Comparison of ENCODE assay signal across 10 mouse cellular contexts in the genomic region with DNA sequence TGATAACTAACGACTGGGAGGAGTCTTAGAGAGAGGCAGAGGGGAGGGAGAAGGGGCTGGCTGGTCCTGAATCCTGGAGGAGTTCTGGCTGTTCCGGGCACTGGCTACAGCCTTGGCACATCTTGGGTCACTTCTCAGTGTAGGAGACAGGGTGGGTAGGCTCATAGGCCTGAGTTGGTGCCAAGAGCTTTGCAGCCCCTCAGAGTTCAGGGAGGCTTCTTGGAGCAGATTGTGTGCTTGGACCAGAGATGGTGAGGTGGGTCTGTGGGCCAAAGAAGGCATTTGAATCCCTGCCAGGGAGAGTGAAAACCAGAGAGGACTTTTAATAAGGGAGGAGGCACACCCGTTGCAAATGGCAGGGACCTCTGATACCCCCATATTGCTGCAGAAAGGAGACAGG. TPM values are rescaled to one million over a fixed set of nuclear protein-coding genes. Genes with fewer than 3 reads are reported as not detected.
DNase-seq lines count a peak whose midpoint lies in the region; ATAC-seq and TF ChIP-seq lines count a peak whose summit lies in the region.
"Had no signal": no experiment of that assay in that cellular context is flagged by ENCODE, and none has a peak within 500 bp of the region (broad histone marks: within the 10 kb centered on the region; RNA-seq: fewer than 3 reads in every experiment).

No protein-coding gene starts in this region.

- peak overlapping the region; percentile 65 for H3K27ac ChIP-seq in heart, adult 2 months
- peak overlapping the region; percentile 99 for H3K27ac ChIP-seq in embryonic facial prominence, embryonic 10.5 days (replicated peaks)
- H3K27ac ChIP-seq in heart, embryonic 16.5 days (ENCODE audit: low read length), result peak overlapping the region; percentile 76
- H3K27ac ChIP-seq in midbrain, embryonic 13.5 days, result peak overlapping the region; percentile 75
- H3K27ac ChIP-seq: liver, embryonic 14.5 days had no signal

- no peak for ATAC-seq in heart, embryonic 16.5 days (replicated peaks; ENCODE audit: extremely low read depth, insufficient read depth, low FRiP score)
- ATAC-seq in midbrain, embryonic 13.5 days, result no peak
- ATAC-seq in monocyte, adult 5-6 weeks (replicated peaks; ENCODE audit: insufficient number of reproducible peaks, low FRiP score, low TSS enrichment, poor library complexity, severe bottlenecking), result no peak

- H3K4me2 ChIP-seq in heart, embryonic 16.5 days (ENCODE audit: low read depth, low read length), result peak overlapping the region; percentile 70
- H3K4me2 ChIP-seq in midbrain, embryonic 13.5 days (replicated peaks), result peak overlapping the region; percentile 83

- peaks cover 2% of the 10 kb centered on the region; the same call in 1 of the 2 replicates for H3K27me3 ChIP-seq in heart, adult 2 months (ENCODE audit: control insufficient read depth, insufficient read depth, low read length)
- peaks cover 31% of the 10 kb centered on the region for H3K27me3 ChIP-seq in embryonic facial prominence, embryonic 10.5 days (replicated peaks; ENCODE audit: low read depth, poor library complexity, severe bottlenecking)
- peaks cover 8% of the 10 kb centered on the region; the same call in 1 of the 2 replicates for H3K27me3 ChIP-seq in heart, embryonic 16.5 days (ENCODE audit: control insufficient read depth, insufficient read depth, low read length)
- H3K27me3 ChIP-seq in midbrain, embryonic 13.5 days, result peaks cover 27% of the 10 kb centered on the region

- H3K4me1 ChIP-seq in heart, adult 2 months (ENCODE audit: control insufficient read depth, insufficient read depth, low read length), result peaks cover 3% of the 10 kb centered on the region
- peaks cover 49% of the 10 kb centered on the region for H3K4me1 ChIP-seq in embryonic facial prominence, embryonic 10.5 days
- peaks cover 30% of the 10 kb centered on the region for H3K4me1 ChIP-seq in heart, embryonic 16.5 days (ENCODE audit: control insufficient read depth, insufficient read depth, low read length)
- H3K4me1 ChIP-seq in midbrain, embryonic 13.5 days (replicated peaks), result peaks cover 30% of the 10 kb centered on the region

- intact Hi-C loops in heart, adult 2 months (cut with DNase I), result loop anchor here (5.0 kb wide), 1 partner anchor 35 kb away; no protein-coding TSS in a partner anchor

- peak overlapping the region; percentile 12; the same call in 1 of the 2 replicates for H3K4me3 ChIP-seq in heart, adult 2 months
- H3K4me3 ChIP-seq in embryonic facial prominence, embryonic 10.5 days, result peak overlapping the region; percentile 89
- peak overlapping the region; percentile 59 for H3K4me3 ChIP-seq in heart, embryonic 16.5 days (ENCODE audit: low read length)
- H3K4me3 ChIP-seq in midbrain, embryonic 13.5 days (replicated peaks), result peak overlapping the region; percentile 51

- peak; percentile 28 to 36 for DNase-seq in heart, adult 2 months
- no peak for DNase-seq in heart, adult 8-10 months (ENCODE audit: low spot score)
- peak; percentile 41 for DNase-seq in embryonic facial prominence, embryonic 10.5 days (ENCODE audit: low spot score)
- DNase-seq in adrenal gland, postnatal 10 days, result no peak
- no peak for DNase-seq in thymus, postnatal 10 days (ENCODE audit: low spot score in 2 of 2)

- no peaks in the 10 kb centered on the region for H3K36me3 ChIP-seq in heart, adult 2 months (ENCODE audit: control insufficient read depth, insufficient read depth, low read length)
- H3K36me3 ChIP-seq in embryonic facial prominence, embryonic 10.5 days (replicated peaks), result peaks cover 38% of the 10 kb centered on the region
- peaks cover 7% of the 10 kb centered on the region; the same call in 1 of the 2 replicates for H3K36me3 ChIP-seq in heart, embryonic 16.5 days (ENCODE audit: control insufficient read depth, insufficient read depth)
- H3K36me3 ChIP-seq in midbrain, embryonic 13.5 days, result 0 out of 2 replicates have a peak, but pooled peaks cover 6% of the 10 kb centered on the region

- H3K9ac ChIP-seq in heart, adult 2 months (ENCODE audit: low read depth, low read length), result no peak overlapping the region
- H3K9ac ChIP-seq in heart, embryonic 16.5 days (ENCODE audit: low read length), result peak overlapping the region; percentile 72
- H3K9ac ChIP-seq in midbrain, embryonic 13.5 days (replicated peaks), result no peak overlapping the region; the same call in 1 of the 2 replicates
- H3K9ac ChIP-seq: liver, embryonic 14.5 days had no signal

- H3K79me2 ChIP-seq in heart, adult 2 months (replicated peaks; ENCODE audit: control insufficient read depth, insufficient read depth, low read length), result no peaks in the 10 kb centered on the region

- TF ChIP-seq POLR2A in heart, adult 2 months (IDR thresholded peaks at IDR 0.05; ENCODE audit: insufficient read depth, low read depth, low read length), result no peak

- TF ChIP-seq EP300 in heart, adult 2 months (IDR thresholded peaks at IDR 0.05; ENCODE audit: insufficient read depth, low read depth, low read length), result no peak

- 42% methylated on average over 3 of the region's 3 CpGs for WGBS in heart, adult 2 months
- 4% methylated on average over 3 of the region's 3 CpGs for WGBS in embryonic facial prominence, embryonic 10.5 days
- 38% methylated on average over 3 of the region's 3 CpGs for WGBS in heart, embryonic 16.5 days
- WGBS in midbrain, embryonic 13.5 days, result 6% methylated on average over 3 of the region's 3 CpGs

- H3K9me3 ChIP-seq in embryonic facial prominence, embryonic 10.5 days, result peaks cover 22% of the 10 kb centered on the region
- 0 out of 2 replicates have a peak, but pooled peaks cover 4% of the 10 kb centered on the region for H3K9me3 ChIP-seq in heart, embryonic 16.5 days (replicated peaks; ENCODE audit: control insufficient read depth, low read length)
- H3K9me3 ChIP-seq in midbrain, embryonic 13.5 days, result no peaks in the 10 kb centered on the region; the same call in 1 of the 2 replicates

- no peak for TF ChIP-seq CTCF in heart, adult 2 months (IDR thresholded peaks at IDR 0.05)

RNA-seq across cellular contexts. Expression of gene Fbln1, which starts 1.3 kb away (rescaled TPM):
- total RNA-seq in heart, adult 2 months (2021), result 10 to 100 TPM; 88.9 to 96.1 TPM
- polyA plus RNA-seq in heart, adult 2 months (2012; rRNA removed), result 174 and 240 TPM in 2 replicates
- 10 to 100 TPM; 52.9 to 86.6 (median 70.1) TPM for total RNA-seq in heart, adult 8-10 months (2022)
- 198 and 207 TPM in 2 replicates for polyA plus RNA-seq in embryonic facial prominence, embryonic 10.5 days (2016; fragmentation: Nextera tagmentation; extraction: Ambion mirVana)
- 109 and 124 TPM in 2 replicates for polyA plus RNA-seq in heart, embryonic 16.5 days (2015; fragmentation: Nextera tagmentation; extraction: Ambion mirVana)
- polyA plus RNA-seq in midbrain, embryonic 13.5 days (2015; fragmentation: Nextera tagmentation; extraction: Ambion mirVana), result 51.3 and 53.9 TPM in 2 replicates
- total RNA-seq in monocyte, adult 5-6 weeks (2017), result not detected in 3 replicates
- total RNA-seq in adrenal gland, postnatal 10 days (2021), result 10 to 100 TPM; 44.1 to 46.3 TPM
- total RNA-seq: MEL had no signal

Comparison
In these comparisons a context has a peak if more than half of its experiments do, and no peak if none do; other contexts are left out.
1. DNase-seq: peak in heart, adult 2 months (2 of 2) and embryonic facial prominence, embryonic 10.5 days (single experiment); none in heart, adult 8-10 months (single experiment), adrenal gland, postnatal 10 days (single experiment) and thymus, postnatal 10 days (0 of 2).
2. H3K4me3 ChIP-seq: peak in every context shown above with its lines; median percentile 89 in embryonic facial prominence, embryonic 10.5 days; 59 in heart, embryonic 16.5 days; 51 in midbrain, embryonic 13.5 days; 12 in heart, adult 2 months.
3. RNA of gene Fbln1, which starts 1.3 kb away (total RNA-seq): 88.9 to 96.1 TPM in heart, adult 2 months, 52.9 to 86.6 TPM in heart, adult 8-10 months and 44.1 to 46.3 TPM in adrenal gland, postnatal 10 days; not detected in monocyte, adult 5-6 weeks; every median in the first group is over 10 times any median in the second.
4. Peak in every context shown above with its lines, with median percentiles within 50 percentile points of each other: H3K27ac ChIP-seq.